Mouse (Mus musculus): ENCODE data around the gene Cpn1. TPM values are rescaled to one million over a fixed set of nuclear protein-coding genes. Genes with fewer than 3 reads are reported as not detected.

Gene Cpn1
- polyA plus RNA-seq, 1 experiment from 2014 or later = 1.1 TPM

- WGBS = 71% methylated on average over 4 of the region's 4 CpGs
- peaks cover 56% of the 10 kb centered on the region for H3K4me1 ChIP-seq
Measured at GRCm38 (mm10) chr19:43919841-43920240, 66.5 kb downstream of the Cpn1 start.

GRCm38 (mm10) chr19:43918834-43919233 is 67.5 kb downstream of the Cpn1 start:
- H3K4me3 ChIP-seq = no peak overlapping the region
- H3K27ac ChIP-seq (replicated peaks) = no peak overlapping the region
- no peak for ATAC-seq (ENCODE audit: extremely low read depth, insufficient number of reproducible peaks, low FRiP score, low TSS enrichment)
- peaks cover 56% of the 10 kb centered on the region for H3K4me1 ChIP-seq
- WGBS = 61% methylated on average over 3 of the region's 3 CpGs
- no peak overlapping the region for H3K4me2 ChIP-seq
- no peak overlapping the region for H3K9ac ChIP-seq
- peaks cover 14% of the 10 kb centered on the region for H3K36me3 ChIP-seq
- H3K9me3 ChIP-seq = peaks cover 7% of the 10 kb centered on the region; the same call in 1 of the 2 replicates
- no peaks in the 10 kb centered on the region for H3K27me3 ChIP-seq (replicated peaks)

More at GRCm38 (mm10) chr19:43919841-43920240, 66.5 kb downstream of the Cpn1 start:
- H3K4me3 ChIP-seq = no peak overlapping the region
- H3K27me3 ChIP-seq (replicated peaks) = no peaks in the 10 kb centered on the region
- H3K9me3 ChIP-seq = peaks cover 7% of the 10 kb centered on the region; the same call in 1 of the 2 replicates
- H3K9ac ChIP-seq = no peak overlapping the region
- no peak overlapping the region for H3K4me2 ChIP-seq
- H3K36me3 ChIP-seq = peaks cover 15% of the 10 kb centered on the region
- no peak for ATAC-seq (ENCODE audit: extremely low read depth, insufficient number of reproducible peaks, low FRiP score, low TSS enrichment)
- no peak overlapping the region; the same call in 1 of the 2 replicates for H3K27ac ChIP-seq (replicated peaks)

- H3K27ac ChIP-seq (replicated peaks) = no peak overlapping the region
- WGBS = 84% methylated on average over 6 of the region's 6 CpGs
- H3K27me3 ChIP-seq (replicated peaks) = no peaks in the 10 kb centered on the region
- H3K36me3 ChIP-seq = peaks cover 4% of the 10 kb centered on the region; the same call in 1 of the 2 replicates
- ATAC-seq (ENCODE audit: extremely low read depth, insufficient number of reproducible peaks, low FRiP score, low TSS enrichment) = no peak
- H3K4me2 ChIP-seq = no peak overlapping the region
- no peak overlapping the region for H3K9ac ChIP-seq
- no peaks in the 10 kb centered on the region for H3K9me3 ChIP-seq
- no peak overlapping the region for H3K4me3 ChIP-seq
- H3K4me1 ChIP-seq = peaks cover 62% of the 10 kb centered on the region
Measured at GRCm38 (mm10) chr19:43917763-43918162, 68.6 kb downstream of the Cpn1 start.

- peak overlapping the region; percentile 60 for H3K4me2 ChIP-seq
Measured at GRCm38 (mm10) chr19:43917406-43917691, 69.0 kb downstream of the Cpn1 start.

GRCm38 (mm10) chr19:43916586-43917405 is 69.6 kb downstream of the Cpn1 start:
- H3K9ac ChIP-seq = peak overlapping the region; percentile 65
- H3K4me1 ChIP-seq = peaks cover 57% of the 10 kb centered on the region
- peak overlapping the region; percentile 23 for H3K4me3 ChIP-seq
- H3K27ac ChIP-seq (replicated peaks) = no peak overlapping the region
- peak overlapping the region; percentile 60 for H3K4me2 ChIP-seq
- peaks cover 7% of the 10 kb centered on the region for H3K36me3 ChIP-seq
- 26% methylated on average over 21 of the region's 21 CpGs for WGBS
- no peaks in the 10 kb centered on the region for H3K27me3 ChIP-seq (replicated peaks)
- H3K9me3 ChIP-seq = no peaks in the 10 kb centered on the region
- no peak; the same call in 1 of the 2 replicates for ATAC-seq (ENCODE audit: extremely low read depth, insufficient number of reproducible peaks, low FRiP score, low TSS enrichment)

More at GRCm38 (mm10) chr19:43917406-43917691, 69.0 kb downstream of the Cpn1 start:
- Histone ChIP-seq H3K27ac (replicated peaks) (no peak overlapping the region), H3K9ac (peak overlapping the region; percentile 65; the same call in 1 of the 2 replicates), H3K4me1 (peaks cover 59% of the 10 kb centered on the region), H3K9me3 (no peaks in the 10 kb centered on the region), H3K27me3 (replicated peaks) (no peaks in the 10 kb centered on the region), H3K4me3 (0 out of 2 replicates have a peak overlapping the region, but pooled peaks have one; percentile 23), H3K36me3 (peaks cover 3% of the 10 kb centered on the region; the same call in 1 of the 2 replicates)
- WGBS = 67% methylated on average over 2 of the region's 2 CpGs
- ATAC-seq (ENCODE audit: extremely low read depth, insufficient number of reproducible peaks, low FRiP score, low TSS enrichment) = no peak

GRCm38 (mm10) chr19:43915431-43915830 is 70.9 kb downstream of the Cpn1 start:
- Histone ChIP-seq H3K36me3 (peaks cover 21% of the 10 kb centered on the region), H3K4me2 (no peak overlapping the region), H3K4me3 (no peak overlapping the region), H3K27ac (replicated peaks) (no peak overlapping the region), H3K9ac (no peak overlapping the region), H3K9me3 (no peaks in the 10 kb centered on the region), H3K27me3 (replicated peaks) (no peaks in the 10 kb centered on the region), H3K4me1 (peaks cover 44% of the 10 kb centered on the region)
- no peak for ATAC-seq (ENCODE audit: extremely low read depth, insufficient number of reproducible peaks, low FRiP score, low TSS enrichment)
- WGBS = 73% methylated on average over 9 of the region's 9 CpGs

- Histone ChIP-seq H3K4me2 (no peak overlapping the region), H3K9me3 (no peaks in the 10 kb centered on the region), H3K4me3 (no peak overlapping the region), H3K36me3 (peaks cover 25% of the 10 kb centered on the region), H3K27ac (replicated peaks) (no peak overlapping the region), H3K27me3 (replicated peaks) (no peaks in the 10 kb centered on the region), H3K4me1 (peaks cover 39% of the 10 kb centered on the region), H3K9ac (no peak overlapping the region)
- no peak for ATAC-seq (ENCODE audit: extremely low read depth, insufficient number of reproducible peaks, low FRiP score, low TSS enrichment)
- 80% methylated on average over 9 of the region's 9 CpGs for WGBS
Measured at GRCm38 (mm10) chr19:43914986-43915385, 71.4 kb downstream of the Cpn1 start.

GRCm38 (mm10) chr19:43912775-43913486 is 73.4 kb downstream of the Cpn1 start:
- no peaks in the 10 kb centered on the region for H3K9me3 ChIP-seq
- 54% methylated on average over 4 of the region's 4 CpGs for WGBS
- no peak overlapping the region for H3K9ac ChIP-seq
- peaks cover 38% of the 10 kb centered on the region for H3K36me3 ChIP-seq
- H3K4me1 ChIP-seq = peaks cover 26% of the 10 kb centered on the region
- no peak overlapping the region for H3K4me2 ChIP-seq
- no peak overlapping the region for H3K4me3 ChIP-seq
- ATAC-seq (ENCODE audit: extremely low read depth, insufficient number of reproducible peaks, low FRiP score, low TSS enrichment) = no peak
- H3K27ac ChIP-seq (replicated peaks) = no peak overlapping the region
- no peaks in the 10 kb centered on the region for H3K27me3 ChIP-seq (replicated peaks)

- H3K36me3 ChIP-seq = peaks cover 57% of the 10 kb centered on the region
- no peak overlapping the region for H3K4me2 ChIP-seq
- WGBS = 88% methylated on average over 7 of the region's 7 CpGs
- H3K4me1 ChIP-seq = no peaks in the 10 kb centered on the region
- H3K9me3 ChIP-seq = no peaks in the 10 kb centered on the region
- no peak for ATAC-seq (ENCODE audit: extremely low read depth, insufficient number of reproducible peaks, low FRiP score, low TSS enrichment)
- H3K9ac ChIP-seq = no peak overlapping the region
- H3K27ac ChIP-seq (replicated peaks) = no peak overlapping the region
- no peaks in the 10 kb centered on the region for H3K27me3 ChIP-seq (replicated peaks)
- no peak overlapping the region for H3K4me3 ChIP-seq
Measured at GRCm38 (mm10) chr19:43906492-43906891, 79.9 kb downstream of the Cpn1 start.
